Mouse (Mus musculus) Patski (cell line): Measurements from ENCODE around the gene Itih2. TPM values are rescaled to one million over a fixed set of nuclear protein-coding genes. Genes with fewer than 3 reads are reported as not detected.

ENCODE experiments used
- ATAC-seq: fragments of 100-300 bp; one replicate; pipeline ENCODE4 v1.8.0; 2021
- CTCF ChIA-PET: fragments of 350-600 bp; sonication (Branson Sonifier 250); formaldehyde crosslinking; loops from one replicate; lab custom pipeline; 2022; ENCODE audit warnings: inconsistent platforms; lab: Charles Lee
- POLR2A ChIA-PET: fragments of 350-600 bp; sonication (Branson Sonifier 250); formaldehyde crosslinking; loops from one replicate; lab custom pipeline; 2022; ENCODE audit warnings: antibody characterized with exemption, inconsistent platforms; lab: Charles Lee
- DNase-seq: peaks from one replicate; pipeline ENCODE4 v3.0.0-alpha.2; 2011; ENCODE audit warnings: low read depth, low spot score
- H3K27me3 ChIP-seq: fragments of 371-371 bp; one replicate; pipeline ENCODE4 v1.5.1; 2021
- CTCF ChIP-seq: fragments of 100-300 bp; IDR thresholded peaks from one replicate; pipeline ENCODE4 v1.5.1; 2021
- in situ Hi-C: fragments of 300-500 bp; cut with MboI; formaldehyde crosslinking; loops from 3 replicates; pipeline ENCODE4 v1.11.1; 2018; ENCODE audit warnings: low pct_unique_long_range_greater_than_20kb, mixed read lengths
- polyA plus RNA-seq: library from polyadenylated mRNA; unstranded; gene quantifications from one replicate; pipeline ENCODE4 v1.2.3, GENCODE M21; 2021

Itih2 gene
- polyA plus RNA-seq = 0.01 TPM

DNA sequence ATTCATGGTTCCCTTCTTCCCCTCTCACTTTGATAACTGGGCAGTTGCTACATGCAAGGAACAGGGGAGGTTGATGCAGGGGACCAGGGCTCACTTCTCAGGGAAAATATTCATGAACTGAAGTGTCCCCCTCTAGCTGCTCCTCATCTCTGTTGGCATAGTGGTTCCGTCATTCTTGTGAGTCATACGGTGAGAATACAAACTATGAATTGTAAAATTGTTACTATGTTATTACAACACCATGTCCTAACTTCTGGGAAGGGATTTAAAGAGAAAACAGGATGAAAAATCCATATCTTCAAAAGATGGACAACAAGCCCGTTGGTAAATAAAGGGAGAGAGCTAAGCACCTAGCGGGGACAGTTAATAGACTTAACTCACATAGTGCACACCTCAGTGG, at the start of gene Itih2:
Itih2 (minus strand) TSS at position 101 of the 400 bp plus-strand sequence.
- ATAC-seq (no peak), DNase-seq (no peak)
- TF ChIP-seq CTCF = no peak
- no peaks in the 10 kb centered on the region for H3K27me3 ChIP-seq
- ChIA-PET POLR2A (no interaction called here), CTCF (interaction anchor here (2.0 kb wide), 1 partner anchor 11 kb away, joined by 10 read pairs; no protein-coding TSS in a partner anchor)
- in situ Hi-C loops = no loop called here

- H3K27me3 ChIP-seq = peaks cover 3% of the 10 kb centered on the region
- no peak for TF ChIP-seq CTCF
- in situ Hi-C loops = no loop called here
- ChIA-PET POLR2A (no interaction called here), CTCF (no interaction called here)
- DNase-seq (no peak), ATAC-seq (no peak)
Measured at GRCm38 (mm10) chr2:10169991-10170390, 38.8 kb upstream of the Itih2 start.

DNA sequence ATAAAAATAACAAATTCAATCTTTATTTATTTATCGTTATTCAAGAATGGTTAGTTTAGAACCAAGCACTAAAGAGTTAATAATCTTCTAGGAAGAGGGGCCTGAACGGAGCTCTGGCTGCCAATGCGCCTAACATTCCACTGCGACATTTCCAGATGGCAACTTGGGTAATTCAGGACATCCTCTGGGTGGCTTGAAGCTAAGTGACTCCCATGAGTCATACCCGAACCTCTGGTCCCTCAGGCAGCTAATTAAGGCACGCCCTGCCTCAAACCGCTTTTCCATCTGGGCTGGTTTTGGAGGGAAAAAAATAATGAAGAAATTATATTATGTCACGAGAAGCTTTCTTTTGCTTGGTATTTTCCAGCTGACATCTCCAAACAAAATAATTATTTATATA, 36.8 kb upstream of the Itih2 start:
- CTCF ChIA-PET = no interaction called here
- TF ChIP-seq CTCF = no peak
- POLR2A ChIA-PET = no interaction called here
- H3K27me3 ChIP-seq = peaks cover 3% of the 10 kb centered on the region
- no peak for DNase-seq
- in situ Hi-C loops = no loop called here
- no peak for ATAC-seq

DNA sequence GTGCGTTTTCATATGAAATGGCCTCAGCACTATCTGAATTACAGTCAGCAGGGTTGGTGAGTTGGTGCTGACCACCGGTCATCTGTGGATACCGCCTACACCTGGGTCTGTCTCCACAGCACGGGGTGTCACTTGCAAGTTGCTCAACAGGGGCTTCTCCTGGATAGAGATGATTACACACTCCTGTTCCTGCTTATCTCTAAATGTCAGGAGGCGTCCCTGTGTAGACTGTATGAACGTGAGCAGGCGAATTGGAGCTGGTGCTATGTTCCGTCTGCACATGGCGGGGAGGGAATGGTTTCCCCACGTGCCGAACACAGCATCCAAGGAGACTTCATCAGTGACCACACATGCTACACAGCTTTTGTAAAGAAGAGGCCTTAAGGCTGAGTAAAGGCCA, 36.1 kb upstream of the Itih2 start:
- DNase-seq = no peak
- ATAC-seq = no peak
- peaks cover under 1% of the 10 kb centered on the region for H3K27me3 ChIP-seq
- no peak for TF ChIP-seq CTCF
- ChIA-PET POLR2A (no interaction called here), CTCF (no interaction called here)
- in situ Hi-C loops = no loop called here

DNA sequence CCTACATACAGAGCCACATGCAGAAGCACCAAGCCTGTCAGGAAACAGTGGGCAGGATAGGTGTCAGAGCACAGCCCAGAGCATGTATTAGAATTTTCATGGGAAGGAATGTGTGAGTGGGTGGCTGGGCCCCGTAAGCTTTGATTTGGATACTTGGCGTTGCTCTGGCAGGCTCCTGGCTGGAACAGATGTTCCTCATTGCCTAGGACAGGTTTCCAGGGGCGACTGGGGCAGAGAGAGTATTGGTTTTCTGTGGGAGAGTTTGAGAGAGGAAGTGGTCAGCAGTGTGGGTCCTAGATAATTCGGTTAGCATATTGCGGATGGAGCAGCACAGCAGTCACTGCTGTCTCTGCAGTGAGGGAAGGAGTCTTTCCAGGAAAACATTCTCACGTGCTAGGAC, 35.4 kb upstream of the Itih2 start:
- ChIA-PET CTCF (no interaction called here), POLR2A (no interaction called here)
- ATAC-seq (no peak), DNase-seq (no peak)
- no peak for TF ChIP-seq CTCF
- H3K27me3 ChIP-seq = no peaks in the 10 kb centered on the region
- in situ Hi-C loops = no loop called here

- CTCF ChIA-PET = no interaction called here
- in situ Hi-C loops = no loop called here
- ATAC-seq = no peak
Measured at GRCm38 (mm10) chr2:10162011-10162410, 30.8 kb upstream of the Itih2 start.

DNA sequence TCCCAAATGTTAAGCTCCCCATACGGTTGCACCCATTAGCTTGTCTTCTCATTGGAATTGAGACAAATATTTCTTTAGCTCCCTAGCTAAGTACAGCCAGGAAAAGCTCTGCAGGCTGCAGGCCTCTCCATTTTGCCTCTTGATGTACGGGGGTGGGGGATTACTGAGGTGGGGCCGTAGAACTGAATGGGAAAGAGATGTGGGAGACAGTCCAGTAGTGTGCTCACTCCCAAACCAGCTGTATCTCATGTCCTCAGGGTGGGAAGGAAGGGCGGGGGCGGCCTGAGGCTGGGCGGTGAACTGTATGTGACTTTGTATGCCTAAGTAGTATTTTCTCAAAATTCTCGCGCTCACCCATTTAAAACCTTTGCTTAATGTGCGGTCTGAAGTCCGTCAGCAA, 26.0 kb upstream of the Itih2 start:
- no peaks in the 10 kb centered on the region for H3K27me3 ChIP-seq
- ATAC-seq (no peak), DNase-seq (no peak)
- in situ Hi-C loops = no loop called here
- no peak for TF ChIP-seq CTCF
- POLR2A ChIA-PET = interaction anchor here (0.7 kb wide), 2 partner anchors 507 to 1470 kb away, joined by 3 read pairs; no protein-coding TSS in a partner anchor
- CTCF ChIA-PET = no interaction called here

More at GRCm38 (mm10) chr2:10162011-10162410, 30.8 kb upstream of the Itih2 start:
- H3K27me3 ChIP-seq = no peaks in the 10 kb centered on the region
- no peak for DNase-seq
- POLR2A ChIA-PET = no interaction called here
- no peak for TF ChIP-seq CTCF

- DNase-seq (no peak), ATAC-seq (no peak)
- ChIA-PET POLR2A (interaction anchor here (0.6 kb wide), 1 partner anchor 1389 kb away, joined by 8 read pairs; no protein-coding TSS in a partner anchor), CTCF (no interaction called here)
- H3K27me3 ChIP-seq = peaks cover 4% of the 10 kb centered on the region
- in situ Hi-C loops = no loop called here
- no peak for TF ChIP-seq CTCF
Measured at GRCm38 (mm10) chr2:10153201-10154075, 22.2 kb upstream of the Itih2 start, which contains the start of gene Itih5. Gene Itih5, plus strand, starts transcription at chr2:10153571.

- POLR2A ChIA-PET = no interaction called here
Measured at GRCm38 (mm10) chr2:10152590-10152989, 21.4 kb upstream of the Itih2 start.

GRCm38 (mm10) chr2:10147176-10147575, 16.0 kb upstream of the Itih2 start:
- ChIA-PET CTCF (no interaction called here), POLR2A (no interaction called here)
- TF ChIP-seq CTCF = no peak
- ATAC-seq (no peak), DNase-seq (no peak)
- in situ Hi-C loops = no loop called here
- peaks cover 4% of the 10 kb centered on the region for H3K27me3 ChIP-seq

More at GRCm38 (mm10) chr2:10152590-10152989, 21.4 kb upstream of the Itih2 start:
- no peak for ATAC-seq
- no peak for TF ChIP-seq CTCF
- in situ Hi-C loops = no loop called here
- DNase-seq = no peak
- CTCF ChIA-PET = no interaction called here
- peaks cover 4% of the 10 kb centered on the region for H3K27me3 ChIP-seq

GRCm38 (mm10) chr2:10145514-10145913, 14.3 kb upstream of the Itih2 start:
- TF ChIP-seq CTCF = no peak
- POLR2A ChIA-PET = no interaction called here
- CTCF ChIA-PET = interaction anchor here (0.8 to 1.0 kb wide), 2 partner anchors 37 to 143 kb away, joined by 3 read pairs; no protein-coding TSS in a partner anchor
- ATAC-seq (no peak), DNase-seq (no peak)
- in situ Hi-C loops = no loop called here
- peaks cover 4% of the 10 kb centered on the region for H3K27me3 ChIP-seq
